In genomic region chr1:75704832-75705650, GRCm38 (mm10) we compare ENCODE assay signal across 8 mouse cellular contexts.
DNase-seq lines count a peak whose midpoint lies in the region; ATAC-seq and TF ChIP-seq lines count a peak whose summit lies in the region.

No protein-coding gene starts in this region.

- no peaks in the 10 kb centered on the region for H3K27me3 ChIP-seq in kidney, embryonic 16.5 days (ENCODE audit: insufficient read depth, low read length)
- H3K27me3 ChIP-seq in kidney, adult 2 months (replicated peaks; ENCODE audit: control insufficient read depth, insufficient read depth, low read length), result no peaks in the 10 kb centered on the region
- H3K27me3 ChIP-seq in embryonic facial prominence, embryonic 11.5 days (ENCODE audit: control insufficient read depth, insufficient read depth, low read length), result no peaks in the 10 kb centered on the region
- H3K27me3 ChIP-seq in hindbrain, embryonic 14.5 days (ENCODE audit: control insufficient read depth, insufficient read depth, low read length), result no peaks in the 10 kb centered on the region
- peaks cover 10% of the 10 kb centered on the region for H3K27me3 ChIP-seq in midbrain, embryonic 13.5 days

- 27% methylated on average over 24 of the region's 24 CpGs for WGBS in kidney, embryonic 16.5 days
- WGBS in kidney, adult 2 months, result 31% methylated on average over 24 of the region's 24 CpGs
- 39% methylated on average over 24 of the region's 24 CpGs for WGBS in embryonic facial prominence, embryonic 11.5 days
- WGBS in hindbrain, embryonic 14.5 days, result 29% methylated on average over 24 of the region's 24 CpGs
- 30% methylated on average over 24 of the region's 24 CpGs for WGBS in midbrain, embryonic 13.5 days

- peaks cover 9% of the 10 kb centered on the region for H3K4me1 ChIP-seq in kidney, embryonic 16.5 days (ENCODE audit: insufficient read depth, low read length)
- H3K4me1 ChIP-seq in kidney, adult 2 months (ENCODE audit: control insufficient read depth, insufficient read depth, low read length), result no peaks in the 10 kb centered on the region
- no peaks in the 10 kb centered on the region for H3K4me1 ChIP-seq in embryonic facial prominence, embryonic 11.5 days (ENCODE audit: control insufficient read depth, insufficient read depth, low read length)
- no peaks in the 10 kb centered on the region; the same call in 1 of the 2 replicates for H3K4me1 ChIP-seq in hindbrain, embryonic 14.5 days (replicated peaks; ENCODE audit: control insufficient read depth, insufficient read depth, low read length)
- H3K4me1 ChIP-seq in midbrain, embryonic 13.5 days (replicated peaks), result peaks cover 17% of the 10 kb centered on the region

- no peak for TF ChIP-seq POLR2A in kidney, adult 2 months (IDR thresholded peaks at IDR 0.05; ENCODE audit: low read depth, low read length)

- H3K4me3 ChIP-seq in kidney, embryonic 16.5 days (ENCODE audit: low read length), result peak overlapping the region; percentile 12
- H3K4me3 ChIP-seq in kidney, adult 2 months (ENCODE audit: insufficient read depth, low read depth, low read length), result no peak overlapping the region
- H3K4me3 ChIP-seq in embryonic facial prominence, embryonic 11.5 days (ENCODE audit: low read depth, low read length), result no peak overlapping the region
- no peak overlapping the region for H3K4me3 ChIP-seq in hindbrain, embryonic 14.5 days (replicated peaks; ENCODE audit: low read length)
- H3K4me3 ChIP-seq in midbrain, embryonic 13.5 days (replicated peaks), result 0 out of 2 replicates have a peak overlapping the region, but pooled peaks have one; percentile 5

- no peak overlapping the region for H3K9ac ChIP-seq in kidney, embryonic 16.5 days (replicated peaks; ENCODE audit: low read length)
- no peak overlapping the region; the same call in 1 of the 2 replicates for H3K9ac ChIP-seq in embryonic facial prominence, embryonic 11.5 days (replicated peaks; ENCODE audit: low read length)
- no peak overlapping the region for H3K9ac ChIP-seq in hindbrain, embryonic 14.5 days
- H3K9ac ChIP-seq in midbrain, embryonic 13.5 days (replicated peaks), result no peak overlapping the region

- no peak for DNase-seq in kidney, adult 2 months
- DNase-seq in embryonic facial prominence, embryonic 11.5 days (ENCODE audit: low spot score), result peak; percentile 43
- peak; percentile 45 for DNase-seq in hindbrain, embryonic 14.5 days (ENCODE audit: low spot score)
- no peak for DNase-seq in thymus, postnatal 4 days

- H3K27ac ChIP-seq in kidney, embryonic 16.5 days (ENCODE audit: low read length), result peak overlapping the region; percentile 34; the same call in 1 of the 2 replicates
- no peak overlapping the region for H3K27ac ChIP-seq in kidney, adult 2 months (ENCODE audit: insufficient read depth, low read depth, low read length)
- H3K27ac ChIP-seq in embryonic facial prominence, embryonic 11.5 days (replicated peaks; ENCODE audit: low read depth, low read length), result no peak overlapping the region
- no peak overlapping the region for H3K27ac ChIP-seq in hindbrain, embryonic 14.5 days
- H3K27ac ChIP-seq in midbrain, embryonic 13.5 days, result no peak overlapping the region

- TF ChIP-seq CTCF in kidney, adult 2 months (conservative IDR thresholded peaks at IDR 0.05; ENCODE audit: insufficient read depth, insufficient read length, low read depth, low read length), result no peak

- H3K36me3 ChIP-seq in kidney, embryonic 16.5 days (ENCODE audit: insufficient read depth, low read length), result no peaks in the 10 kb centered on the region
- no peaks in the 10 kb centered on the region for H3K36me3 ChIP-seq in kidney, adult 2 months (ENCODE audit: control insufficient read depth, insufficient read depth, low read length)
- H3K36me3 ChIP-seq in embryonic facial prominence, embryonic 11.5 days (replicated peaks; ENCODE audit: control insufficient read depth, insufficient read depth, low read depth, low read length), result no peaks in the 10 kb centered on the region
- no peaks in the 10 kb centered on the region for H3K36me3 ChIP-seq in hindbrain, embryonic 14.5 days (replicated peaks; ENCODE audit: control insufficient read depth, insufficient read depth)
- no peaks in the 10 kb centered on the region for H3K36me3 ChIP-seq in midbrain, embryonic 13.5 days

- peak overlapping the region; percentile 48 for H3K4me2 ChIP-seq in kidney, embryonic 16.5 days (replicated peaks; ENCODE audit: low read depth, low read length)
- no peak overlapping the region for H3K4me2 ChIP-seq in embryonic facial prominence, embryonic 11.5 days (ENCODE audit: low read depth, low read length)
- H3K4me2 ChIP-seq in hindbrain, embryonic 14.5 days (replicated peaks), result peak overlapping the region; percentile 37
- peak overlapping the region; percentile 31 for H3K4me2 ChIP-seq in midbrain, embryonic 13.5 days (replicated peaks)

- no peaks in the 10 kb centered on the region for H3K9me3 ChIP-seq in kidney, embryonic 16.5 days (ENCODE audit: low read length)
- no peaks in the 10 kb centered on the region for H3K9me3 ChIP-seq in embryonic facial prominence, embryonic 11.5 days (replicated peaks; ENCODE audit: control insufficient read depth, low read length)
- H3K9me3 ChIP-seq in hindbrain, embryonic 14.5 days (ENCODE audit: control insufficient read depth, low read length), result no peaks in the 10 kb centered on the region
- no peaks in the 10 kb centered on the region for H3K9me3 ChIP-seq in midbrain, embryonic 13.5 days

- no peak; the same call in 1 of the 2 replicates for ATAC-seq in kidney, embryonic 16.5 days (ENCODE audit: low FRiP score, low TSS enrichment)
- 0 out of 2 replicates have a peak, but pooled peaks have one; percentile 56 for ATAC-seq in embryonic facial prominence, embryonic 11.5 days (replicated peaks; ENCODE audit: insufficient number of reproducible peaks, low FRiP score, low TSS enrichment, low read depth)
- ATAC-seq in hindbrain, embryonic 14.5 days (ENCODE audit: low FRiP score), result no peak; the same call in 1 of the 2 replicates
- peak; percentile 30; the same call in 1 of the 2 replicates for ATAC-seq in midbrain, embryonic 13.5 days
- ATAC-seq in megakaryocyte-erythroid progenitor cell, adult 5-6 weeks (replicated peaks; ENCODE audit: low FRiP score, low TSS enrichment, poor library complexity, severe bottlenecking), result no peak
- ATAC-seq in megakaryocyte, adult 5-6 weeks (ENCODE audit: poor library complexity, severe bottlenecking), result no peak

Comparison
In these comparisons a context has a peak if more than half of its experiments do, and no peak if none do; other contexts are left out.
1. H3K4me3 ChIP-seq: peak in kidney, embryonic 16.5 days (single experiment) and midbrain, embryonic 13.5 days (single experiment); none in kidney, adult 2 months (single experiment), embryonic facial prominence, embryonic 11.5 days (single experiment) and hindbrain, embryonic 14.5 days (single experiment).
2. ATAC-seq: peak in embryonic facial prominence, embryonic 11.5 days (single experiment) and midbrain, embryonic 13.5 days (single experiment); none in kidney, embryonic 16.5 days (single experiment), hindbrain, embryonic 14.5 days (single experiment), megakaryocyte-erythroid progenitor cell, adult 5-6 weeks (single experiment) and megakaryocyte, adult 5-6 weeks (single experiment).
3. DNase-seq: peak in embryonic facial prominence, embryonic 11.5 days (single experiment) and hindbrain, embryonic 14.5 days (single experiment); none in kidney, adult 2 months (single experiment) and thymus, postnatal 4 days (single experiment).